Mouse (Mus musculus) 3134 (cell line): ENCODE data around the gene Il2ra.
"Not testable (repeated sequence)": the region's sequence is repeated elsewhere in the genome, so short reads cannot be mapped to it uniquely, and the experiment has no call there.

ENCODE experiments used
- DNase-seq: peaks from one replicate; pipeline ENCODE4 v3.0.0-alpha.2; 2011; ENCODE audit warnings: low spot score; ENCODE audit not compliant: insufficient read length; ENCODE audit errors: extremely low read depth

The Il2ra gene

GRCm38 (mm10) chr2:11698994-11699393, 56.4 kb downstream of the Il2ra start:
- no peak for DNase-seq

- no peak for DNase-seq
Observed at GRCm38 (mm10) chr2:11699905-11700304, 57.3 kb downstream of the Il2ra start.

- DNase-seq: peak; percentile 84
Observed at GRCm38 (mm10) chr2:11705201-11706025, 62.8 kb downstream of the Il2ra start, which contains the start of gene Il15ra. TSS of gene Il15ra (plus strand) at chr2:11705290.

DNA sequence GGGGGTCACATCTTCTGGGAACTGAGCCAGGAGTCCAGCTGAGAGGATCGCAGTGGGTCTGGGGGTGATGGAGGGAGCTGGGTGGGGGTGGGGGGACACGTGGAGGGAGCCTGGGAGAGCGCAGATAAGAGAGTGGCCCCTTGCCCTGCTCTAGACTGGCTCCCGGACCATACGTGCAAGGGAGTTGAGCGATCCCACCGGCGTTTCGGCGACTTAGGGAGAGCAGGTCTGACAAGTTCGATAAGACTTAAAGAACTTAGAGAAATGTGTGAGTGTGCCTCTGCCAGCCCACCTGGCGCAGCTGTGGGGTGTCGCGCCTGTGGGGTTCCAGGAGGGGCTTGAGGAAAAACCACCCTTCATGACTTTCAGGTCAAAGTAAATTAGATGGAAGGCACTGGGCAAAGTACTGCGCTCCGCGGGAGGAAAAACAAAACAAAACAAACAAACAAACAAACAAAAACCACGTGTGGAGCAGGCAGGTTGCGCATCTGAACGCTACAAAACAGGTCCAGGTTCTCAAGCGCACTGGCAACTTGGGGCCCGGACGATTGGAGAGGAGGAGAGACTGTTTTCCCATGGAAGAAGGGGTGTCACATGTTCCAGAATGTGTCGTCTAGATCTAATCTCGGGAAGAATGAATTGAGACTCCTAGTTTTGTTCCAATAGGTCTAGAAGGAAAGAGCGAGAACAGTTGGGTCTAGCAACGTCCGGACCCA, 63.6 kb downstream of the Il2ra start:
- DNase-seq: peak; percentile 54

DNA sequence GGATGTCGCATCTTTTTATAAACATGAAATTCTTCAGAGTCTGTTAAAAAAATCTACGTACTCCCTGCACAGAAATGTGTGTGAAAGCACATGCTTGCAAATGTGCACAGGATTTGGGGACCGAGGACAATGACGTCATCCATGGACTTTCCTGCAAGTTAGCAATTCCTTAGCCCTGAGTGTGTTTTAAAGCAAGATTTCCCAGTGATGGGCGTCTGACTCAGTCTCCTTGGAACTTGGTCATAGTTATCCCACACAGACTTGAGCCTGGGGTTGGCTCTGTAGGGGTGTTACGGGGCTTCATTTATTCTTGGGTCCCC, 64.1 kb downstream of the Il2ra start:
- DNase-seq: peak; percentile 40

DNA sequence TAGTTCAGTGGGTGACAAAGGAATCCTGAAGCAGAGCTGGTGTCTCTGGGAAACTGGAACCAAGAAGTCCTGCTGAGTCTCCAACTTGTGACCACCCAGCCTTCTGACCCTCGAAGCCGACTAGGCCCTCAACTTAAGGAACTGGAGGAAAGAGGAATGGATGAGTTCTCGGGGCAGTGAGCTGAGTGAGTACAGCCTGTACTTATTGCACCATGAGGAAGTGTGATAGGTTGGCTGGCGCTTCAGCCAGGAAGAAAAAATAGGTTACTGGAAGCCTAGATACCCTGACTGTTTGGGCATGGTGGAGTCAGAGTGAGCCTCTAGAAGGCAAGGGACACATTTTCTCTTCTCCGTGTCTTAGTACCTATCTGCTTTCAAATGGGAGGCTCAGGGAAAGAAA, 65.9 kb downstream of the Il2ra start:
- DNase-seq: no peak

DNA sequence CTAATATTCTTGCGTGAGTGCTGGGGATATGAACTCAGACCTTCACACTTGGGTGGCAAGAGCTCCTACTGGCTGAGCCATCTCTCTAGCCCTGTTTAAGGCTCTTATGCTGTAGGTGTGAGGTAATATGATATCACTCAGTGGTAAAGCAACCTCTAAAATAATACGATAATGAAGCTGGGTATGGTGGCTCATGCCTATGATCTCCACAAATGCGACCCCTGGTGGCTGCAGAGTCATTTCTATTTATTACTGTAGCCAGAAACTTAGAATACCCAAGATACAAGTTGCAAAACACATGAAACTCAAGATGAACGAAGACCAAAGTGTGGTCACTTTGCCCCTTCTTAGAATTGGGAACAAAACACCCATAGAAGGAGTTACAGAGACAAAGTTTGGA, 67.5 kb downstream of the Il2ra start:
- DNase-seq: not testable (repeated sequence)

DNA sequence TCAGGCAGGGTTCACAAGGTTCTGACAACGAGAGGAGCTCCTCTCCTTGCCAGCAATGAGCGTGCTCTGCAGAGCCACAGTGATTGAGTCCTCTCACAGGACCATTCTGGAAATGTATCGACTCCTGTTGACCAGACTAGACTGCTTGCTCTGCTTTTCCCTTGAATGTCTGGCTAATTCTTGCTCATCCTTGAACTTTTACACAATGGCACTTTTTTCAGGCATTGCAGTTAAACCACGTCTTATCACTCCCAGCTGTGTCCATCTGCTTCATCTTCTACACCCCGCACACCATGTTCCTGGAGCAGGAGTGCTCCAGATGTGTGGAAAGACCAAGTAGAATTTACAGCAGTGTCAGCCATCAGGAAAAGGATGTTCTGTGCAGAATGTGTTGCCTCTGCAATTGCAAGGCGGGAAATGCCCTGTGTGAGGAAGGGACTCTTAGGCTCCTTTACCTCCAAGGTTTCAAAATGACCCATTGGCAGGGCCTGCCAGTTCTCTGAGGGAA, 69.9 kb downstream of the Il2ra start:
- no peak for DNase-seq

GRCm38 (mm10) chr2:11713021-11713420, 70.4 kb downstream of the Il2ra start:
- DNase-seq: no peak

DNA sequence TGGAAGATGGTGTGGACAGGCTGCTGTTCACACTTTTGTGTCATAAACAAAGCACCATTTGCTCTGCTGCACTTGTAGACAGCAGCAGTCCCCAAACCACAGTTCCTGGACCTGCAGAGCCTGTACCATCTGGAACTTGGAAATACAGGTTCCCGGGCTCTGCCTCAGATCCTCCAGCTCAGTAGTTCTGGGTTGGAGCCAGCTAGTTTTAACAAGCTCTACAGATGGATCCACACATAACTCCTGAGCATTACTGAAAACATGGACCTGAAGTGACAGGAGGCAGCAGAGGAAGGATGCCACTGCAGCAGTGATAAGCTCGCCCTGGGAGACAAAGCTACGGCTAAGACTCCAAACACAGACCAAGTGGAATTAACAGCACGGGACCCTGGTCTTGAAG, 71.9 kb downstream of the Il2ra start:
- DNase-seq: no peak

DNA sequence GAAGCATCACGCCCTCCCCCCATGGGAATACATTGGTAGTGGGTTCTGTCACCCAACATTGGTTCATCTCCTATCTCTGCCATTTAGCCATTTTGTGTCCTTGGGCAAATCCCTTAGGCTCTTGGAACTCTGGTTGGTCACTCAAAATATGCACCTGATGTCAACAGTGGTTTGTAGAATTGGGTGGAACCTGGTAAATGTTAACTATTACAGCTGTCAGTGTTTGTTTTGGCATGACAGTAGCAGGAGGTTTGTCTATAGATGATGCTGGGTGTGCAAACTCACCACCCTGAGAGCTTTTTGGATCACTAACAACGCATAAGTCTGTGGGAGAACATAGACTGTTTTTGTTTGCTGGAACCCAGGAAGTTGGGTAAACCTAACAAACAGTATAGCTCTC, 76.0 kb downstream of the Il2ra start:
- no peak for DNase-seq

GRCm38 (mm10) chr2:11722564-11722963, 80.0 kb downstream of the Il2ra start:
- no peak for DNase-seq

DNA sequence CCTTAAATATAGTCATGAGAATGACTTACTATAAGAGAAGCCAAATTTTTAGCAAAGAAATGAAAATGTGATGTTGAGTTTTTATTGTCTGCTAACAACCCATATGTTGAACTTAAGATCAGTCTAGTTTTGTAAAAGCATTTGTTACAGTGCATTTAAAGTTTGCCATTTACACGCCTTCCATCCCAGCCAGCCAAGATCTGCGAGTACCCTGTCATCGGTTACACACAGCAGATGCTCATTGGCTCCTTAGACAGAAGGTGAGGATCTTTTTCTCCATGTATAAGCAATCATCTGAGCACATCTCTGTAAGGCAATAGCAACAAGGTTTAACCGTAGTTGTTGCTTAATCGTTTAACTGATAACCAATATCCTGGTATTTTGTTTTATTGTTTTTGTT, 85.0 kb downstream of the Il2ra start:
- no peak for DNase-seq

DNA sequence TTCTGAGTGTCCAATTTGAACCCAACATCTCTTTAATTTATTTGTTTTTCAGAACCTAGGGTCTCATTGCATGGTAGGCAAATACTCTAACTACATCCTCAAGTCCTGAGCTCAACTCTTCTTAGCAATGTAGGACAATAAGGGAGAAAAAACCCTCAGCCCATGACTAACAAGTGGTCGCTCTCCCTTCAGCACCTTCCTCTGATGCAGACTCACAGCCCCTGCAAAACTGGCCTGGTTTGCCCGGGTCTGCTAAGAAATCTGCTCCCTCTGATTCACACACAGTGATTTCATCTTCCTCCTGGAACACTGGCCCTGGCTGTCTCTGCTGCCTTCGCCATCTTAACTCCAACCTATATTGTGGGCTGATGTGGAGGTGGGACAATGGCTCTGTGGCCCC, 86.5 kb downstream of the Il2ra start:
- DNase-seq: no peak

DNA sequence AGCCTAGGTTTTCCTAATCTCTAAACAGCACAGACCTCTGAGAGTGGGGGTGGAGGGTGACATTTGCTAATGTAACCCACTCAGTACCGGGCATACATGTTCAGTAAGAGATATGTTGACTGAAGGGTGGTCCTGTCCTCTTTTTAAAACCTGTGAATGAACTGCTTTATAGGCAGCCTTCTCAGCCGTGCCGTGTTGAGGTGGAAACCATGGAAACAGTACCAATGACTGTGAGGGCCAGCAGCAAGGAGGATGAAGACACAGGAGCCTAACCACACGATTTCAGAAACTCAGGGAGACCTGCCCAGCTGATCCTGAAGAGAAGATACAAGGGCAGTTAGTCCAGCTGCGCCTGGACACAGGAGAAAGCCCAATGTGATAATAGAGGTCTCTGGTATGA, 90.4 kb downstream of the Il2ra start:
- DNase-seq: no peak

DNA sequence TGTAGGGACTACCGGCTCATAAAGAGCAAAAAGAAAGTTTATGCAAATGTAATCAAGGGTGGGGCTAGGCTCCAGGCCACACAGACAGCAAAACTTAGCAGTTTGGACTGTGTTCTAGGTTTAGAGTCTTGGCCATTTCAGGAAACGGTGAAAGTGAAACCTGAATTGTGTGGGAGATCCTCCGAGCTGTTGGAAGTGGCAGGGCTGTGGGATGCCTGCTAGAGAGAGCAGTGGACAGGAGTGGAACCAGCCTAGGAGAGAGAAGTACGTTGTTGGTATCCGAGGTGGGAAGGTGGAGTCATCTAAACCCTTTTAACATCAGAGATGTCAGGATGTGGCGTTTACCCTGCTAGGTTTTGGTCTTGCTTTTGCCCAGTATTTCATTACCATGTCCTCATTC, 93.2 kb downstream of the Il2ra start:
- DNase-seq: no peak

DNA sequence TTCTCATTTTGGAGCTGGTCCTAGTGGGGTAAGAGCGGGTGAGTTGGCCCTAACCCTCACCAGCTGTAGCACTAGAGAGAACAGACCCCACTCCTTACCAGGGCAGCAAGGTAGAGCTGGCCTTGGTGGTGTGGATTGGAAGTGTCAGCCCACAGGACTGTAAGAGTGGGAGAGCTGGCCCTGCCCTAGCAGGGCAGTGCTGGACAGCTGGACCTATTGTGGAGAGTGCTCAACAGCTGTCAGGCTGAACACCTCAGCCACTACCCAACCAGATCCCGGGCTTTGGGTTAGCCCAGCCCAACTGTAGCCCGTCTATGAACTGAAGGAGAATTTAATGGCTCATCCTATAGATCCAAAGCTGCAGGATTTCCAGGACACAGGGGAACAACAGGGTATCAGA, 96.2 kb downstream of the Il2ra start:
- DNase-seq: no peak

DNA sequence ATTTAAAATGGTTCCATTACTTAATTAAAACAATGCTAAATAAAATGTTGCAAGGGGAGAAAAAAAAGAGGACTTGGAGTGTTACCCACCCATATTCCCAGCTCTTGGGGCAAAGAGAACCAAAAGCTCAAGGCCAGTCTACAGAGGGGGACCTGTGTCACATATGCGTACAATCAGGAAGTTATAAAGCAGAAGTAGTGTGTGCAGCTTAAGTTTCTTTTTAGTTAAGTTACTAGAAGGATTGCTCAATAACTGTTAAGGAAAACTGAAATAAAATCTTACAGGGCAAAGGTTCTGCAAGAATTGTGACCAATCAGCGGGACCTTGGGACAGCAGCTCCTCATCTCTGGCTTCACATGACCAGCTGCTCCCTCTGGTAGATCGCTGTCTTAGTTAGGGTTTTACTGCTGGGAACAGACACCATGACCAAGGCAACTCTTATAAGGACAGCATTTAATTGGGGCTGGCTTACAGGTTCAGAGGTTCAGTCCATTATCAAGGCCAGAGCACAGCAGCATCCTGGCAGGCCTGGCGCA, 97.0 kb downstream of the Il2ra start:
- no peak for DNase-seq
